Mouse (Mus musculus) testis, postnatal 10 days (tissue): ENCODE measurements at regions not wholly inside any gene's neighbourhood (a gene's known extent, or its start where the extent isn't known, plus 50 kb on each side); places are given as distances from the start of the nearest gene placed in this dataset.

ENCODE experiments used
- DNase-seq: peaks from one replicate; pipeline ENCODE4 v3.0.0; 2021; ENCODE audit warnings: low spot score

- DNase-seq = no peak
Observed at GRCm38 (mm10) chr13:110897621-110898020, 357.2 kb upstream of the Actbl2 start.

DNA sequence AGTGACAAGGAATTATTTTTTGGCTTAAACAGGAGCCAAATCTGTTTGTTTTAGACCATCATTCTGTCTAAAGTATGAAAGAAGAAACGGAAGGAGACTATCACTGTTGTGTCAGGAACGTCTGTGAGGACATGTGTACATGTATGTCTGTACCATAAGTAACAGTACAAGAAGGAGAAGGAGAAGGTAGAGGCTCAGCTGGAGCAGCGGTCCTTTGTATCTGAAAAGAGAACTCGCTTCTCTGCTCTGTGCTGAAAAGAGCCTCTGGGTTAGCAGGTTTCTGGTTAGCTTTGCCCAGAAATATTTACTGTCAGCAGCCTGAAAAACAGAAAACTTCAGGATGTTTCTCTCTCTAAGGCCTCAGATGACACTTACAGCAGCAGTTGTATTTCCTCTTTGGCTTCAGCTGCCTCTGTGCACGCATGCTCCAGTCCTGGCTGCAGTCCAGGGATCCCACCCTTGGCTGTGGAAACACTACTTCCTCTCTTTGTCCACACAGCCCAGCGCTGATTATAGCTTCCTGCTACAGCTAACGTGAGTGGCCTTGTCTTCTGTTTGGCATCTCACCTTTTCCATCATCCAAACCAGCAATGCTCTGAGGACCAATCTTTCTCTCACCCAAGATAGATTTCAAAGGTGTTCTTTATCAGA lies 351.7 kb upstream of the Actbl2 start:
- peak; percentile 84 for DNase-seq

DNA sequence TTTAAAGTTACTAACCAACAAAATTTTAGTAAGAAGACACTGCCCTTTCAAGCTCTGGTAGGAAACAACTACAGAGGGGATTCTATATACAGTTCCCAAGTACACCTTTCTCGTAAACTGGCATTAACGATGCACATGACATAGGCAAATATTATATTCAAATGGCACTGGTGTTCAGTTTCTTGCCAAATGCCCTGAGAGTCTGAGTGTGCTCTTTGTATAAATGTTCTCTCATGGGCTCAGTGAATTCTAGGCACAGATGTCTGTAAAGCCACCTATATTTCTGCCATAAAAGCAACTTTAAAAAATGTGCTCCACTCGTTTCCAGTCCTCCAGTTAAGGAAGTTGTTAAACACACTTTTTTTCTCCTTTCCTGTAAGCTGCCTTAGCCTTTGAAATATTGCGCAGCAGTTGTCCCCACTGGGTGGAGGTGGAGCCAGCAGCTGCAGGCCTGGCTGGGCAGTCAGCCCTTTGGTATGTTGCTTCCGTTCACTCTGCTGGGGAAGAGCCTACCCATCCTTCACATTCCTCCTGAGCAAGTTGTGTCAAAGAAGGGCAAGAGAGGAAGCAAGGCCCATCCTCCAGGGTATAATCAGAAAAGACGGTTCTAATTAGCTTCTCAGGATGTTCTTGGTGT lies 347.4 kb upstream of the Actbl2 start:
- DNase-seq = no peak

DNA sequence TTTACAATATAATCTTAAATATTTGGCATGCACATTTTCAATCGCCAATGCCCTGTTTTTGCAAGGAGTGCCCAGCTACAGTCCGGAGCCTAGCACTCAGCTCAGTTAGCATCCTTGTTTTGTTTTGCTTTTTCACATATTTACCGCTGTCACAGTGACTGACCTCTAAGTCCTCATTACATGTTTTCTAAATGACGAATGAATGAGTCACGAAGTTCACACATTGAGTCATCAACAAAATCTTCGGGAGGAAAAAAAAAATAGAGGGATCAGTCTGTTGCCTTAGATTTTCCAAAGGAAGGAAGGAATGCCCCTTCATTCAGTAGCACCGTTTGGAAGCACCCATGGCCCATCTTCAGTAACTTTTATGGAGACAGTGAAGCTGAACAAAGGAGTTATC lies 342.9 kb upstream of the Actbl2 start:
- DNase-seq = no peak

GRCm38 (mm10) chr13:110913177-110913576 lies 341.6 kb upstream of the Actbl2 start:
- DNase-seq = no peak

DNA sequence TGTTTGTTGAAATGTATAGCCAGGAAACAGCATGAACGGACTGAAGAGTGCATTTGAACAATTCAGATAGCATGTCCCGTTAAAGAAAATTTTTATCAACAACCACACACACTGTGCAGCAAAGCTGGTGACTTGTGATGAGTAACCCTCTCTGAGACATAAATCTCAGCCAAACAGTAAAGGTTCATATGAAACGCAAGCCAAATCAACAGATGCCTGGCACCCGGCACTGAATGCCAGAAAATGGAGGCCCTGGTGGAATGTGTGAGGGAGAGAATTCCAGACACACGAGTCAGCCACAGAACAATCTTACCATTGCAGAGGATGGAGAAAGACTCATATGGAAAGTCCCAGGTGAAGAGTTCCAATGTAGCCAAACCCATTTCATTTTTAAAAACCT lies 341.1 kb upstream of the Actbl2 start:
- DNase-seq = no peak

DNA sequence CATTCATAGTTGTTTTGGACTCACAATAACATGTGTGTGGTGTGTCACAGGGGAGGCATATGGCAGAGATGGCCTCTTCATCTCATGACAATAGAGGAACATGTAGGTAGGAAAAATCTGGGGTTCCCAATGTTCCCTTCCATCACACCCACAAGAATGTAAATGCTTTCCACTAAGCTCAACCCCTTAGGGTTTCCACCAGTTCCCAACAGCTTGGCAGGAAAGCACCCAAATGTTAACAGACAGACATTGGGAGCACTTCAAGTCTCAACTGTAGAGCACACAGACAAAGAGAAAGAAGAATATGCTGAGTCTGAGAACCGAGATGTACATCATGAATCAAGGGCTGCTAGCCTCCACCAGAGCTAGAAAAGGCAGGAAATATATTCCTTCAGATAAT lies 339.7 kb upstream of the Actbl2 start:
- no peak for DNase-seq

DNA sequence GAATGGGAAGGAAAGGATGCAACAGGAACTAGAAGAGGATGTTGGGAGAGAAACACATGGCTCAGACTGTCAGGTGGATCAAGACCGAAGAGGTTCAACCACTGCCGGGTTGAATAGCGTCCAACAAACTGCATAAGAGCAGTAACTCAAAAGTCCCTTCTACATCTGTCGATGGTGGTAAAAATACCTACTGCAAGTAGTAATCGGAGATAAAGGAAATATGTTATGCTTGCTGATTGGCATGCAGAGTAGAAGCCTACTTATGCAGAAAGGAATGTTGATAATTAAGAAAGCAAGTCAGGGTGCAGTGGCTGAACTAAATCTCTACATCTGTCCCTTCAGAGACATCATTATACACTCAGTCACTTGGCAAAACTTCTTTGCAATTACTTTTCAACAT lies 330.9 kb upstream of the Actbl2 start:
- DNase-seq = no peak

DNA sequence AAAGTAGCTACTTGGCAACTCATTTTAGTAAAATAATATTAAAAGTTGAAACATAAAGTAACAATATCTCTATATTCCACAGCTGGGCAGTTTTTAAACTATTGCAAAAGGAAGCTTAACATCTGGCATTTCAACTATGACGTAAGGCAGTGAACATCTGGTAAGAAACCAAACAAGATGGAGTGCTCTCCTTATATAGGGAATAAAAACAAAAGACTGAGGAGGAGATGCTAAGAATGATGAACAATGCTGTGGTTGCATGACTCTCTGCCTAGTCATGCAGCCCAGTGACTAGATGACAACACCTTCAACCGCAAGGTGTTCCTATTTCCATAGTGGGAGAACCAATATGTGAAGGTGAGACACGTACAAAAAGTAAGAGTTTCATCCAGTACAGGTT lies 329.9 kb upstream of the Actbl2 start:
- no peak for DNase-seq

GRCm38 (mm10) chr13:110928143-110928542 lies 326.7 kb upstream of the Actbl2 start:
- no peak for DNase-seq

GRCm38 (mm10) chr13:110928894-110929293 lies 325.9 kb upstream of the Actbl2 start:
- no peak for DNase-seq

DNA sequence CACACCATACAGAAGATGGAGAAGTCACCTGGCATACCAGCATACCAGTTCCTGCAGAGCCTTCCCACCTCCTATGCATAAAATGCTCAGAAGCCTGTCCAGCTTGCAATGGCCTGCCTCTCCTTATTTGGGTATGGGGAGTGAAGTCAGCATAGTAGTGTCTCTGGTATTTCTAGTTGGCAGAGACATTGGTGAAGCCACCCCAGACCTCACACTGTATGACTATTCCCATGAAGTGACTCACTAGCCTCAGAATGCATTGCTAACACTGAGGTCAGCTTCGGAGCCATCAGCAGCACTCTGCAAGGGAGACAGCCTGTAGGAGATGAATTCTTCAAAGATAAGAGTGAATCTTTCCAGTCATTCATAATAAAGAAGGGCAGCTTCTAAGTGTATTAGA lies 325.2 kb upstream of the Actbl2 start:
- DNase-seq = no peak

DNA sequence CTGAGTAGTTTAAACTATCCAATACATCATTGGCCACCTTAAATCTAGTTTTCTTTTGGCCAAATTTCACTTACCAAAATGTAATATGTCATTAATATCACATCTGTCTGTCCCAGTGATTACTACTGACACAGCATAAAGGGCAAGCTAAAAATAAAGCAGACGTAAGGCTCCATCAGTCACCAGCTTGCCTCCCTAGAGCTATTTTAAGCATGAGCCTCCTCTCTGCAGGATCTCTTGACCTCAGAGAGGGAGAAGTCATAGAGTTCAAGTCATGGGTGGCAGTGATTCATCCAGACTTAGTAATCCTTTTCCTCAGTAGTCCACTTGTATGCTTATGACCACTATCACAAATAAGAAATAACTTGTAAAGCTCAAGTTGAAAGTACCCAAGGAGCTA lies 313.2 kb upstream of the Actbl2 start:
- no peak for DNase-seq

- no peak for DNase-seq
Observed at GRCm38 (mm10) chr13:110942986-110943644, 311.7 kb upstream of the Actbl2 start.

DNA sequence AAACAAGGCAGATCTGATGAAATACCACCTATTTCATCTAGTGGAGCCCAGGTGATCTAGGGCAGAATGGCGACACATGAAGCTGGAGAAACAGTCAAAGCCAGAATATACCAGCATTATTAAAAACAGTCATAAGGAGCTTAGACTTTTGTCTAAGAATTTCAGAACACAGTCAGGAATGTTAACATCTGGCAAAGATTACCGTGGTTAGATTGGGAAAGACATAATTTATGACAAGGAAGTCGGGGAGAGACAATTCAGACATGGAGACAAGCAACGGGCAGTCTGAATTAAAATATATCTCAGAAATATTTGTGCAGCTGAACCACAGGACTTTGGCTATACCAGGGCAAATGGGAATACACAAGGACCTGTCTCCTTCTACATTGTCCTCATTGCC lies 310.8 kb upstream of the Actbl2 start:
- DNase-seq = no peak

DNA sequence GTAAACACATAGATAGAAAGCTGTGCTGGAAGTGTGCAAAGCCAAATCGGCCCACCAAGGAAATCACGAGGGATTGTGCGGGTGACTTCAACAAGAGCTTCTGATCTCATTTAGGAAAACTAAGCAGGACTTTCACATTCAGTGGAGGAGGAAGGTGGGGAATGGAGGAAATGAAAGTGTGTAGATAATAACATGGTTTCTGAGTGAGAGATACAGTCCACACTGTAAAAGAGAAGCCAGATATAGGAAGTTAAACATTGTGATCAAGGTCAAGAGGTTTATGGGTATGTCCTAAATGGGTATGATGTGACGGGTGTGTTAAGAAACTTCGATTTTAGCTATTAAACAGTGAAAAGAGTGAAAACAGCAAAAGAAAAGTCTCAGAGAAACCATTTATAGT lies 310.1 kb upstream of the Actbl2 start:
- DNase-seq = no peak

DNA sequence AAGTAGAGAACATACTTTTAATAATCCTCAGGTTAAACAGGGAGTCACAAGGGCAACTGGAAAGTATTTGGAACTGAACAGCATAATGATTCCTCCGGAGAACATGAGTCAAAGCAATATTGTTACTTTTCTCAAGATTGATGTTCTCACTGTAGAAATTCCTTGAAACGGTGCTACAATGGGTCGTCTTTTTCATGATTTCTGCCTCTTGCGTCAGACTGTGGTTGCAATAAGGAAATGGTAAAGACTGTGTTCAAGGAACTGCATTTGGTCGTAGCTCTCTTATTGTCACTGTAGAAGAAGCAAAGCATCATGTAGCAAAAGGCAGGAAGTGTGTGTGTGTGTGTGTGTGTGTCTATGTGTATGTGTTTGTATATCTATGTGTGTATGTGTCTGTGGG lies 294.6 kb upstream of the Actbl2 start:
- DNase-seq = no peak

DNA sequence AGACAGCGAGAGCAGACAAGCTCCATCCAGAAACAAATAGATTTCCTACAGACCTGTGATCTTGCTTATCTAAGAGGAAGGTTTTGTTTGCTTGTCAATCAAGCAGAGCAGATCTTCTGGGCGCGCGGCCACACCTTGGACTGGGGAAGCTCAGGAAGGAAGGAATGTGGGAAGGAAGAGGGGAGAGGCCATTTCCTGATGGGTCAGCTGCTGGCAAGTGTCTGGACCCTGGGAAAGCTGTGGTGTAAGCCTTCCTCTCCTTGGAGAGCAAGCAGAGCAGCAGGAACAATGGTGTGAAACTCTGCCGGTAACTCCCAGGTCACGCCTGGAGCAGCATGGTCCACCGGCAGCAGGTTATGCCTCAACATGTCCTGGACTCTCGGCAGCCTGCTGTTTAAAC lies 287.7 kb upstream of the Actbl2 start:
- DNase-seq = peak; percentile 39

- peak; percentile 49 for DNase-seq
Observed at GRCm38 (mm10) chr13:110967626-110968506, 286.9 kb upstream of the Actbl2 start.

- DNase-seq = no peak
Observed at GRCm38 (mm10) chr13:110968507-110968905, 286.3 kb upstream of the Actbl2 start.

GRCm38 (mm10) chr13:110977379-110977778 lies 277.4 kb upstream of the Actbl2 start:
- DNase-seq = no peak

DNA sequence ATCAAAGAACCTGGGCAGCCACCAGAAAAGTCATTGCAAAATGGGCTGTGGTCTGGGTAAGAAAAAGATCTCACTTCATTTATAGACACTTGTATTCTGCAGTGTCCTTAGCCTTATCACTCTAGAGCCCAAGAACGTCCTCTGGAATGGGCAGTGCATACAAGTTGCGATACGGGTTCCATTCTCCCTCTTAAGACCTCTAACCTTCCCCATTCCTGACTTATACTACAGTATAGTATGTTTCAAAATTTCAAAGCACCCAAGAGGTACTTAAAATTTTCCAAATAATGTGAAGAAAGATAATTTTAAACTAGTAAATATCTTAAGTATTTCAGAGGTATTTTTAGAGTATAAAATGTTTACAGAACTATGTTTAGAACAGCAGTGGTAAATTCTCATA lies 276.8 kb upstream of the Actbl2 start:
- no peak for DNase-seq

- no peak for DNase-seq
Observed at GRCm38 (mm10) chr13:110990677-110991076, 264.1 kb upstream of the Actbl2 start.
